Mouse (Mus musculus) neural tube, embryonic 10.5 days (tissue): ENCODE measurements at regions not wholly inside any gene's neighbourhood (a gene's known extent, or its start where the extent isn't known, plus 50 kb on each side); places are given as distances from the start of the nearest gene placed in this dataset.
"Not testable (repeated sequence)": the region's sequence is repeated elsewhere in the genome, so short reads cannot be mapped to it uniquely, and the experiment has no call there.

Experiments
- DNase-seq: peaks from one replicate; pipeline ENCODE4 v3.0.0-alpha.2; 2017; ENCODE audit warnings: low spot score; ENCODE audit errors: extremely low spot score

DNA sequence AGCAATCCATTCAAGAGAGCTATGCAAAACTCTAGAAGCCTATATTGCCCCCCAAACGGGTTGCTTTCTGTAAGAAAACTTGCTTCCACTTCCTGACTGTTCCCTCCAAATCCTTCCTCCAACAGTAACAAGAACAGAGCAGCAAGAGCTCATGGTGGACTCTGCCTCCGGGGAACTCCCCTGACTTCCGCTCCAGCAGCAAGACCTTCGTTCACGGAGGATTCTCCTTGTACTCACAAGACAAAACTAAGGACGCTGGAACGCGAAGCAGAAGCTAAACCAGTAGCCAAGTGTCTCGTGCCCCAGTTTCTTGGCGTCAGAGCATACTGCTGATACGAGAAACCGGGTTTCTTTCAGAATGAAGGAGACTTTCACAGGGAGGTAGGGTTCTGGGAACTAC, 50.7 kb downstream of the H2al2a start:
- DNase-seq, result no peak

DNA sequence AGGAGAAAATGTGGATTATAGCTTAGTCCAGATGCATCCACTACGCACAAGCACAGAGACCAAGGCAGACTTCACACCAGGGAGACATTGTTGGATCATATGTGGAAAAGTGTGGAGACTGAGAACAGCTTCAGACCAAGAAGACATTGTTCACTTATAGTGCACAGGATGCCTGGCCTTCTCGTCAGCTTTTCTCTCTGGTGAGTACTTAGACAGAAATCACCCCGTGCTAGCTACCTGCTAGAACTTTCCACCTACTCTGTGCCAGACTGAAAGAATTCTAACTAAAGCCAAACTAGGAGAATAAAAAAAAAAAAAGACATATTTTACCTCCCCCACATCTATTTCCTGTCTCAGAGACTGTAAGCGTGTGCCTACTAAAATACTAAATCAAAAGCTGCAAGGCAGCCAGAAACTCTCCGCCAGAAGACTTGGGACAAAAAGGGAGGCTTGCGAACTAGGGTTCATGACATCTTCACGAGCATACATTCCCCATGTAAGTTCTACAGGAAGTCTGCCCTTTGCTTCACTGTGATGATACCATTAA, 51.3 kb downstream of the H2al2a start:
- no peak for DNase-seq

DNA sequence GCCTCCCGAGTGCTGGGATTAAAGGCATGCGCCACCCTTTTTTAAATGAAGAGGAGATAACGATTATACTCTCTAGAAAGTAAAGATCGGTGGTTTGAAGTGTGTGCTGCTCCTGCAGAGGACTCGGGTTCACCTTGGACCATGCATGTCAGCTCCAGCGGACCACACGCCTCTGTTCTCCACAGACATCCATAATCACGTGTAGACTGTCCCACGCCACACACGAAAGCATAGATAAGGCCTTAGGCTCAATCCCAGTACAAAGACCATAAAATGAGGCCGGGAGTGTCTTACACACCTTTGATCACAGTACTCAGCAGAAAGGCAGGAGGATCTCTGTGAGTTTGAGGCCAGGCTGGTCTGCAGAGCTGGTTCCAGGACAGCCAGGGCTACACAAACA, 53.3 kb downstream of the H2al2a start:
- no peak for DNase-seq

DNA sequence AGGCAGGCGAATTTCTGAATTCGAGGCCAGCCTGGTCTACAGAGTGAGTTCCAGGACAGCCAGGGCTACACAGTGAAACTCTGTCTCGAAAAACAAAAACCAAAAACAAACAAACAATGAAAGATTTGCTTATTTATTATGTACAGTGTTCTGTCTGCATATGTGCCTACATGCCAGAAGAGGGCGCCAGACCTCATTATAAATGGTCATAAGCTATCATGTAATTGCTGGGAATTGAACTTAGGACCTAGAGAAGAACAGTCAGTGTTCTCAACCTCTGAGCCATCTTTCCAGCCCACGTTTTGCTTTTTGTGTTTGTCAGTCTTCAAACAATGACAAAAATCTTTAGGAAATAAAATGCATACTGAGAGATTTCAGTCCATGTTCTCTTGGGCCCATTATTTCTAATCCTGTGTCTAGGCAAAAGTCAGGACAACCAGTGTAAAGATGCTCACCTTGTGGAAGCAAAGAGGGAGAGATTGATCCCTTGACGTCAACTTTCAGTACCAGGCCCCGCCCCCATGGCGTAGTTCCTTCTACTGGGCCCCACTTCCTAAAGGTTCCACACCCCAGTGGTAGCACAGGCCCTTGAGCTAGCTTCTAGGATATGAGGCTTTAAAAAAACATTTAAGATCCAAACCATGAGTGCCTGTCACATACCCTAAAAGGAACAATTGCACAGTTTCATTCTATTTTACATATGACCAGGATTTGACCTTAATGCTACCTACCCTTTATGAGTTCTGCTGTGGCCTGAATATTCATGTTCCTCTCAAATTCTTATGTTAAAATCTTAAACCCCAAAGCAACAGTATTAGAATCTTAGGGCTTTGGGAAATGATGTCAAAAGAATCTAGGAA, 54.0 kb downstream of the H2al2a start:
- no peak for DNase-seq

DNA sequence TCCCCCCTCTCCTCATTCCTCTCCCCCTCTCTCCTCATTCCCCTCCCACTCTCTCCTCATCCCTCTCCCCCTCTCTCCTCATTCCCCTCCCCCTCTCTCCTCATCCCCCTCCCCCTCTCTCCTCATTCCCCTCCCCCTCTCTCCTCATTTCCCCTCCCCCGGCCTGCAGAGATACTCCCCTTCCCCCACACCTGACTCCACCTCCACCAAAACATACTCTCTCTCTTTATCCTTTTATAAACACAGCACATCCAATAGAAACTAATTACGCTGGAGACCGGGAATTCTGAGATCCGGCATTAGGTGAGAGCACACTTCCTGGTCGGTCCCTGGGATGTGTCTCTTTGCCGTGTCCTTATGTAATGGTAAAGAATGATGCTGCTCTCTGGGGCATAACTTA, 54.8 kb downstream of the H2al2a start:
- DNase-seq, result no peak

DNA sequence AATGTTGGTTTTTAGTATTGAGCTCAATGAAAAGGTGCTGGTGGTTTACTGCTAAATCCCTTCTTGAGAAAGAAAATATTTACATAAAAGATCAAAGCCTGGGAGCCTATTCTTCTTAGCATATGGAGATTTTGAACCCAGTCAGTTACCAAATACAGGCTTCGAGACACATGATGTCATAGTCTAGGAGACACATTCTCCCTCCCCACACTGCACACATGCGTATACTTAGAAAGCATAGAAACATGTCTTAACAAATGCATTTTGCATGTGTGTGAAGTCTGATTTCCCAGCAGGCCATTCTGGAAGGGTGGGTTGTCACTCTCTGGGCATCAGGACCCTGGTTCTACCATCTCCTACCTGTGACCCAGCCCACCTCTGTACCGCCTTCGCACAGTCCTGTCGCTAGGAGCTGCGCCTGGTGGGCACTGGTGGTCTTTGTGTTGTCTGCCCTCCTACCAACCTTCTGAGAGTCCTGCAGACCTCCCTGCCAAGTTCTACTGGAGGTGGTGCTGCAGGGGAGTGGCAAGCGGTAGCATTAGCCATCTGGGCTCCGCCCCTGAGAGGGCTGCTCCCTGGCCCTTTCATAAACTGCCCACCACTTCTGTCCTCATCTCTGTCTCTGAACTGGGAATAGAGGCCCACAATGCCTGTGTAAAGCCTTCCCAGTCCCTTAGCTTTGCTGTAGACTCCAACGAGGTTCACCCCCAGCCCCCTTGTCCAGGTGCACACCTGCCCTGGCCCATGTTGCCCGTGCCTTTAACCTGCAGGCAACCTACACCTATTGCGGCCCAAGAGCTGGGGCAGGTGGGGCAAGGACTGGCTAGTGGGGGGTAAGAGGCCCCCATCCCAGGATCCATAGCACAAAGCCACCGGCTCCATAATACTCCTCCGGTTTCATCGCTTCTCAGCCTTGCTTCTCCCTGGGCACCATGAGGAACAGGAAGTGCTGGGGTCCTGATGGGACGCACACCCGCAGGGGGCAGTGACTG, 56.6 kb downstream of the H2al2a start:
- DNase-seq, result not testable (repeated sequence)

DNA sequence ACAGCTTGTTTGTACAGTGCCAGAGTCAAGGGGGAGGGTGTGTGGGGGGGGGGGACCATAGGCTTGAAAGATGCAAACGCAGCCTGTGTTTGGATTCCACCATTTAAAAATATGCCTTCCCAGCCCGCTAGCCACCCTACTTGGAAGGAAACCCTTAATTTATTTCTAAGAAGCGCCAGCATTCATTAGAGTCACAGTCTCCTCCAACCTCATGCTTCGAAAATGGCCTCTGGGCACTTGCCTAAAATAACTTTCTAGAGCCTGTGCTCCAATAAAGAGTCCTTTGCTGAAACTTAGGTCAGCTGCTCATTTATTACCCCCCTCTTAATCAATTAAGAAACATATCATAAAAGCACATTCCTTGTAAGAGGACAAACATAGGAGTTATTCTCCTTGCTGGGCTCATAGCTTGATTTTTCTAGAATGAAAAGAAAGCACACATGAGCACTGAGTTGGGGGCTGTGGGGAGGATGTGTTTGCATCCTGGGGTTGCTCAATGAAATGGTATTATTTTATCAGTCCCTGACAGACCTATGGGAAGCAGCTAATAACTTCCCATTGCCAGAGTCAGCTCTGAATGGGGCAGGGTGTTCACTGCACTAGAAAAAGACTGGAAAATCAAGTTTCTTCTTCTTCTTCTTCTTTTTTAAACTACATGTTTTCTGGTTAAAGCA, 57.4 kb downstream of the H2al2a start:
- DNase-seq, result no peak

DNA sequence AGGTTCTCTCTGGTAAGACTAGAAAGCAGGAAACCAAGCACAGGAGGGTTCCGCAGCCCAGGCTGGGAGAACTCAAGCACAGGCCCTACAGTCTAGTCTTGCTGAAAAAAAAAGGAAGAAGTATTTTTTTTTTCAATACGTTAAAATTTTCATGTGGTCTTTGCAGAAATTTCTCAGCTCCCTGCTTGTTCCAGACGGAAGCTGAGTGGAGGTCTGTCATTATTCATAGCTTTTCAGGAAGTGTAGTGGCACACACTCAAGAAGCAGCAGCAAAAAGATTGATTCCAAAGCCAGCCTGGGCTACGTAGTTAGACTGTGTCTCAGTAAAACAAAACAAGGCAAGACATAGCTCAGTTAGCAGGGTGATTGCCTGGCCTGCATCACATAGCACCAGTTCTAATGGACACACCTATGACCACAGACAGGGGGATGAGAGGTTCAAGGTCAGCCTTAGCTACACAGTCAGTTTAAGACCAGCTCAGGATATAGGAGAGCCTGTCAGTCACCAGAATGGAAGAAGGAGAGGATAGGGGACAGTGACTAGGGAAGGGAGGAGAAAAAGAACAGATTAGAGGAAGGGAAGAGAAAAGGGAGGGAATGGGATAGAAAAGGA, 60.1 kb downstream of the H2al2a start:
- no peak for DNase-seq

DNA sequence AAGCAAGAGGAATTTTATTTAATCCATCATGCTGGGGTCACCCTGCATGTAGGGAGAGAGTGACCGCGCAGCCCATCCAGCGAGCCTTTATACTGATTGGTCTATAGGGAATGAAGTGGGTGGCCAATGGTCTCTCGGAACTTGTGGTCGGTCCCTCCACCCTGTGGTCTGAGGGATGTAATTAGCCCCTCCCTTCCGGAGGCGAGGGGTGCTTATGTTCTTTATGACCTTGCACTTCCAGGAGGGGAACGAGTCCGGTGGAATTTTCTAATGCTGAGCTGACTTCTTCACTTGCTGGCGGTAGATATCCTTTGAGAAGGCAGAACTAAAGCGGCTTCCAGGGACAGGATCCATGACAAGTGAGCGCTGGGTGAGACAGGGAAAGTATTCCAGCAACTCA, 60.8 kb downstream of the H2al2a start:
- no peak for DNase-seq

DNA sequence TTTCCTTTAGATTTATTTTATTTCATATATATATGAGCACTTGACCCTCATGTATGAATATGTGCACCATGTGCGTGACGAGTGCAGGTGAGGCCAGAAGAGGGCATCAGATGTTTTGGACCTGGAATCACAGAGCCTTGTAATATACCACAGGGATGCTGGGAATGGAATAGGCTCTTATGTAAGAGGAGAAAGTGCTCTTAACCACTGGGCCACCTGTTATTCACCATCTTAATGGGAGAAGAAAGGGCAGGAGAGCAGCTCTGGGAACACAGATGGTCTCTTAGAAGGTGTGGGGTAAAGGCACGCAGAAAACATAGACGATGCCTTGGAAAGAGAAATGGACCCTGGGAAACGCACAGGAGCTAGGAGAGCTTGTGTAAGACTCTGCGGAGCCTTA, 61.3 kb downstream of the H2al2a start:
- DNase-seq, result no peak

DNA sequence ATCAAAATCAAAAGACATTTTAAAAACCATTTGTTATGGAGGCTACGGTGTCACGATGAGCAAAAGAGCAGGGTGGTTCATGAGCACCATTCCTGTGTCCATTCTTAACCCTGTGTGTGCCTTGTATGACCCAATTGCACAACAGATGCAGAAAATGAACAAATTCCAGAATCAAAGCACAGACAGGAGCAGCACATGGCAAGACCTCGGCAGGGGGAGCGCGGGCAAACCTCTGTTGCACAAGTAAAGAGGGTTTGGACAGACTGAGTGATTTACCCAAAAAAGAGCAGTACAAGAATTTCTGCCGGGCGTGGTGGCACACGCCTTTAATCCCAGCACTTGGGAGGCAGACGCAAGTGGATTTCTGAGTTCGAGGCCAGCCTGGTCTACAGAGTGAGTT, 62.1 kb downstream of the H2al2a start:
- DNase-seq, result no peak

DNA sequence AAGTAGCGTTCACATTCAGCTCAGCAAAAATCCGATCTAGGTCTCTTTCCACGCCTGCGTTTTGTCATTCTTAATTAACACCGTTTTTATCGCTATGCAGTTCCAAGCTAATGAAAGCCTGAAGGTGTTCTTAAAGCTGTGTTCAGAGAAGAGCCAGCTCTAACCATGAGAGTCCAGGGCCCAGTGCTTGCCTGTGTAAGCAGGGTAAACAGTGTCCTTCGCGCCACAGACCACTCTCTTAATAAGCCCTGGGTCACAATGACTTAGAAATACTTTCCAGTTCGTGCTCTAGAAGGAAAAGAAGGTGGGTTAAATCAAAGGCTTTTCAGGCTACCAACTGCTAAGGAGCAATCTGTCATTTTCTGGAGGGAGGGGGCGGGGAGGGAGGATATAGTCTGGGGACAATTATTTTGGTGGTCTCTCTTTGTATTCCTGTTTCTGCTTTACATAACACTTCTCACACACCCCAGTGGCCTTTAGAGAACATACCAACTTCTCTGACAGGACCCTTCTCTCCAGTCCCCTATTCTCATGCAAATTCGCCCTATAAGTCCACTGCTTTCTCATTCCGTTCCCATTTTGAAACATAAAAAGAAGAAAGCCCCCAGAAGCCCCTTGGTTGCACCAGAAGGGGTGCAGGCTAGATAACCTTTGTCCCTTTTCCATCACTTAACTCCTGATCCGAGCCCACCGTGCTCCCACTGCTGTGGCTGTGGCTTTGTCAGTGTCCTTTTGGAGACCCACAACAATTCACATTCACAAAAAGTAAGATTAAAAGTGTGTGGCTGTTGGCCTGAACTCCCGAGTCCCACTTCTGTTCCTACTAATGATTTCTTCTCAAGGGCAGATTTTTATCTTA, 63.6 kb downstream of the H2al2a start:
- DNase-seq, result peak; percentile 36

DNA sequence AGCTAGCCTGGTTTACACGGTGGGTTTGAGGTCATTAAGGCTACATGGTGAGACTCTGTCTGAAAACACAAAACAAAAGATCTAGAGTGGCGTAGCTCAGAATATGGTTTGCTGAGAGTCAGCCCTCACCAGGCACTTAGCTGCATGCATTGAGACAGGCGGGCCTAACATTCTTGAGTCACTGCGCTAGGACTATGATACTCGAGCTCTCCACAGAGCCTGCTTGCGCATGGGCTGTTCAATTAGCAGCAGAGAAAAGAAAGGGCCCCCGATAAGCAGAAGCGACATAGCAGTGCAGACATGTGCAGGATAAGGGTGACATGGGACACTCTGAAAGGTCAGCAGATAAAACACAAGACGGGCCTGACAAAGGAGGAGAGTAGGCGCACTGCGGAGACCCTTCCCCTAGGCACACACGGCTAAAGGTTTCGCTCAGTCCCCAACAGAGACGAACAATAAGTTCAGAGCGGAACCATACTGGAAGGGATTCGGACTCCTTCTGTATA, 64.3 kb downstream of the H2al2a start:
- peak; percentile 36 for DNase-seq

DNA sequence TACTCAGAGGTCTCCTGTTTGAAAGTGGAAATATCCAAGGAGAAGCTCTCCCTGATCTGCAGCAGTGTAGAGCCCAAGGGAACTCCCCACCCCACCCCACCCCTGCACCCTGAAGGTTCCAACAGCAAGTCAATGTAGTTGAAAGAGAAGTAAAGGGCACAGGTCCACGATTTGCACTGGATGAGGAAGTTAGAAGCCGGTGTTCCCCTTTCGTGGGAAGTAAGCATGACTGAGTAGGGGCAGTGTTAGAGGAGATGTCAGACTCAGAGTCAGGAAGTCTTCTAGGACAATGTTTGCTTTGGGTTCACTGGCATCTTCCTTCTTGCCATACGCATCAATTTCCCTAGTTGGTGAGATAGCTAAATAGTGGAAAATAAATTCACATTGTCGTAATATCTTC, 64.9 kb downstream of the H2al2a start:
- DNase-seq, result no peak

DNA sequence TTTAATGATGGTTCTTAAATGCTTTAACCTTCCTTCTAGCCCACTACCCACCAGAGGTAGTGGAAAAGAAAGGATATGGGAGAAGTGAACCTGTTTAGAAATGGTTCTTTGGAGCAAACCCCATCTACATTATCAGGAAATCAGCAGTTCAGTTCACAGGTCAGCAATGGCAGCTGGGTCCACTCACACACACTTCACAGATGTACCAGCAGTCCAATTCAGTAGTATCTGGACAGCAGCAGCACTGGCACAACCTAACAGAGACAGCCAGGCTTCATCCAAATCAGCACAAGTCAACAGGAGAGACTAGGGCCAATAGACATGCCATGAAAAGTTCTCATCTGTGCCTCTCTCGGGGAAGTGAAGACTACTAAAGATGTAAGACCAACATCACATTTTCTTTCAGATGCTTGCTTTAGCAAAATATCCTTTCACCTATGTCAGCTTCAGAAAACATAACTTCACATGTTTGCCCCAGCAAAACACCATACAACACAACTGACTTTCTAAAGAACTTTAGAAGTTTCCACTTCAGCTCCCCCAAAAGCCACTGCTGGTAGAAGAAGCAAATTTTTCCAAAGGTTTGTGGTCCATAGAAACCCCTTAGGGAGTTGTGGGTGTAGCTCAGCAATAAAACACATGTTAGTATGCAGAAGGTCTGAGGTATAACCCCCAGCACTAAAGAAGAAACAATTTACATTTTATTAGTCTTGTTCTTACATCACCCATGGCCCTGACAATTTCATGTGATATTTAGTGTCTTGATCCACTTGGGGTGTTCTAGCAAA, 77.7 kb downstream of the H2al2a start:
- DNase-seq, result no peak

DNA sequence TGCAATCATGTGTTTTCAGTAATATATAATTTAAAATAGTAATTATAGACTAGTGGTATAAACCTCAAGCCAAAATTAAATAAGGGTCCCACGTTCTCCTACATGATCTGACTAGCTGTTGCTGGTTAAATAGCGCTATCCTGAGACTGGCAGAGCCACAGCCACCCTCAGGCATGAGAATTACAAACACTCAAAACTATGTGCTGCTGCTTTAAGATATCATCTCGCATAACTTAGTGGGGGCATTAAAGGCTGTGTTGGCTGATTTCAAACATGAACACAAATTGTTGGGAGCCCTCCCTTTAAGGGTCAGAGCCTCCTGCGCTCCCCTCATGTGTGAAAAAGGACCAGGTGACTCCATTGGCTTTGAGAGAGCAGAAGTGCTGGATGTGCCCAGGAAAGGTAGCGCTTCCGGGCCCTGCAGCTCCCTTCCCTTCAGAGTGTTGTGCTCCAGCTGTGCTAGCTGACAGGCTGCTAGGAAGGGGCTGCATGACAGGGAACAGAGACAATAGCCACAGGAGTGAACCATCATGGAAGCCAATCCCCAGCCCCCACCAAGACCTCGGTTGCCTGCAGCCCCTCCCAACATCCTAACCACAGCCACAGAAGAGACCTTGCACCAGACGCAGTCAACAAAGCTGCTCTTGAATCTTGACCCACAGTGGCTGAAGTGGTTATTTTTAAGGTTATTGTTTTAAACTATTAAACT, 79.4 kb downstream of the H2al2a start:
- DNase-seq, result no peak

DNA sequence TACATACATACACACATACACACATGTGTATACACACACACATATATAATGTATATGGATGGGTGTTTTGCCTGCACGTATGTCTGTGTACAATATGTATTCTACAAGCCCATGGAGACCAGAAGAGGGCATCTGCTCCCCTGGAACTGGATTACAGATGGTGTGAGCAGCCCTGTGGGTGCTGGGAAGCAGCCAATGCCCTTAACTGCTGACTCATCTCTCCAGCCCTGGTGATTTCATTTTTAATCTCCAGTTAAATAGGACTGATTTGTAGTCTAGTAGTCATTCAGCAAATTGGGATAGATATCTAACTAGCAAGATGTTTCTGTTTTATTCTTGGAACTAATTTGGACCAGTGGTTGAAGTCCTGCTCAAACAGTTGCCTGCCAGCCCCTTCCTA, 94.1 kb downstream of the H2al2a start:
- DNase-seq, result no peak

DNA sequence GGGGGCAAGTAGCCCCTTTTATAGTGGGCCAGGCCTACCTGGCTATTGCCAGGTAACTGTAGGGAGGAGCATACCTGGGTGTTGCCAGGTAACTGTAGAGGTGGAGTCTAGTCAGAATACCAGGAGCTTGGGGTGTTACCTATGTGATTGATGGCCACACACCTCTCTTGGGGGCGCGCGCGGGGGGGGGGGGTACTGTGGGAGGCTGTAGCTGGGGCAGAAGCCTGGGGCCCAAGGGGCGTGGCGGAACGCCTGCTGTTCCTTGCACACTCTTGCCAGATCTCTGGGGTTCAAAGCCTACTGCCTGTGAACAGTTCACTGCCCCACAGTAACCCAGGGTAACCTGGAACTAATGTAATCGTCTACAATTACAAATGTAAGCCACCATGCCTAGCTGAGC, 96.6 kb downstream of the H2al2a start:
- no peak for DNase-seq
